Mouse (Mus musculus): ENCODE data around the gene Atf2. TPM values are rescaled to one million over a fixed set of nuclear protein-coding genes. Genes with fewer than 3 reads are reported as not detected.

Gene Atf2
- polyA plus RNA-seq, 1 experiment from 2014 or later: 124 TPM

- Histone ChIP-seq H3K9ac (ENCODE audit: low read depth, low read length) (no peak overlapping the region), H3K4me1 (ENCODE audit: control insufficient read depth, insufficient read depth, low read length) (no peaks in the 10 kb centered on the region), H3K36me3 (ENCODE audit: control insufficient read depth, insufficient read depth, low read length) (no peaks in the 10 kb centered on the region), H3K4me3 (ENCODE audit: low read depth, low read length) (no peak overlapping the region), H3K27ac (ENCODE audit: low read length) (no peak overlapping the region), H3K4me2 (ENCODE audit: low read length) (no peak overlapping the region), H3K27me3 (ENCODE audit: control insufficient read depth, insufficient read depth, low read depth, low read length) (no peaks in the 10 kb centered on the region), H3K9me3 (replicated peaks; ENCODE audit: control insufficient read depth, low read length, poor library complexity, severe bottlenecking) (no peaks in the 10 kb centered on the region)
- ATAC-seq: peak; percentile 56; the same call in 1 of the 2 replicates
- 70% methylated on average over 2 of the region's 2 CpGs for WGBS
Observed at GRCm38 (mm10) chr2:73790332-73790731, 102.1 kb downstream of the Atf2 start.

- H3K27me3 ChIP-seq (ENCODE audit: control insufficient read depth, insufficient read depth, low read depth, low read length): no peaks in the 10 kb centered on the region
- 79% methylated on average over 6 of the region's 6 CpGs for WGBS
- no peak for ATAC-seq
Observed at GRCm38 (mm10) chr2:73788395-73788794, 104.0 kb downstream of the Atf2 start.

GRCm38 (mm10) chr2:73782371-73782905 is 110.0 kb downstream of the Atf2 start:
- no peaks in the 10 kb centered on the region for H3K36me3 ChIP-seq (ENCODE audit: control insufficient read depth, insufficient read depth, low read length)
- ATAC-seq: no peak
- H3K4me2 ChIP-seq (ENCODE audit: low read length): no peak overlapping the region
- H3K9me3 ChIP-seq (replicated peaks; ENCODE audit: control insufficient read depth, low read length, poor library complexity, severe bottlenecking): no peaks in the 10 kb centered on the region
- H3K4me3 ChIP-seq (ENCODE audit: low read depth, low read length): no peak overlapping the region
- H3K4me1 ChIP-seq (ENCODE audit: control insufficient read depth, insufficient read depth, low read length): peaks cover 12% of the 10 kb centered on the region
- H3K27me3 ChIP-seq (ENCODE audit: control insufficient read depth, insufficient read depth, low read depth, low read length): no peaks in the 10 kb centered on the region
- H3K27ac ChIP-seq (ENCODE audit: low read length): no peak overlapping the region
- H3K9ac ChIP-seq (ENCODE audit: low read depth, low read length): no peak overlapping the region
- 52% methylated on average over 9 of the region's 9 CpGs for WGBS

More at GRCm38 (mm10) chr2:73788395-73788794, 104.0 kb downstream of the Atf2 start:
- Histone ChIP-seq H3K27ac (ENCODE audit: low read length) (no peak overlapping the region), H3K4me2 (ENCODE audit: low read length) (no peak overlapping the region), H3K4me3 (ENCODE audit: low read depth, low read length) (no peak overlapping the region), H3K4me1 (ENCODE audit: control insufficient read depth, insufficient read depth, low read length) (no peaks in the 10 kb centered on the region), H3K36me3 (ENCODE audit: control insufficient read depth, insufficient read depth, low read length) (no peaks in the 10 kb centered on the region), H3K9ac (ENCODE audit: low read depth, low read length) (no peak overlapping the region), H3K9me3 (replicated peaks; ENCODE audit: control insufficient read depth, low read length, poor library complexity, severe bottlenecking) (no peaks in the 10 kb centered on the region)

- H3K36me3 ChIP-seq (ENCODE audit: control insufficient read depth, insufficient read depth, low read length): no peaks in the 10 kb centered on the region
- H3K27ac ChIP-seq (ENCODE audit: low read length): no peak overlapping the region
- ATAC-seq: no peak
- peaks cover 19% of the 10 kb centered on the region for H3K4me1 ChIP-seq (ENCODE audit: control insufficient read depth, insufficient read depth, low read length)
- H3K27me3 ChIP-seq (ENCODE audit: control insufficient read depth, insufficient read depth, low read depth, low read length): no peaks in the 10 kb centered on the region
- H3K9ac ChIP-seq (ENCODE audit: low read depth, low read length): no peak overlapping the region
- no peak overlapping the region for H3K4me3 ChIP-seq (ENCODE audit: low read depth, low read length)
- no peaks in the 10 kb centered on the region for H3K9me3 ChIP-seq (replicated peaks; ENCODE audit: control insufficient read depth, low read length, poor library complexity, severe bottlenecking)
- H3K4me2 ChIP-seq (ENCODE audit: low read length): no peak overlapping the region; the same call in 1 of the 2 replicates
- WGBS: 58% methylated on average over 14 of the region's 14 CpGs
Observed at GRCm38 (mm10) chr2:73780321-73781010, 112.0 kb downstream of the Atf2 start.

GRCm38 (mm10) chr2:73779796-73780195 is 112.6 kb downstream of the Atf2 start:
- no peaks in the 10 kb centered on the region for H3K27me3 ChIP-seq (ENCODE audit: control insufficient read depth, insufficient read depth, low read depth, low read length)
- no peaks in the 10 kb centered on the region for H3K9me3 ChIP-seq (replicated peaks; ENCODE audit: control insufficient read depth, low read length, poor library complexity, severe bottlenecking)
- 34% methylated on average over 7 of the region's 7 CpGs for WGBS
- no peak overlapping the region for H3K4me3 ChIP-seq (ENCODE audit: low read depth, low read length)
- peaks cover 19% of the 10 kb centered on the region for H3K4me1 ChIP-seq (ENCODE audit: control insufficient read depth, insufficient read depth, low read length)
- H3K9ac ChIP-seq (ENCODE audit: low read depth, low read length): no peak overlapping the region
- no peak overlapping the region for H3K27ac ChIP-seq (ENCODE audit: low read length)
- no peaks in the 10 kb centered on the region for H3K36me3 ChIP-seq (ENCODE audit: control insufficient read depth, insufficient read depth, low read length)
- H3K4me2 ChIP-seq (ENCODE audit: low read length): peak overlapping the region; percentile 16; the same call in 1 of the 2 replicates
- ATAC-seq: no peak

- no peak overlapping the region for H3K4me3 ChIP-seq (ENCODE audit: low read depth, low read length)
- H3K27ac ChIP-seq (ENCODE audit: low read length): no peak overlapping the region
- H3K27me3 ChIP-seq (ENCODE audit: control insufficient read depth, insufficient read depth, low read depth, low read length): no peaks in the 10 kb centered on the region
- H3K9me3 ChIP-seq (replicated peaks; ENCODE audit: control insufficient read depth, low read length, poor library complexity, severe bottlenecking): no peaks in the 10 kb centered on the region
- no peak overlapping the region for H3K9ac ChIP-seq (ENCODE audit: low read depth, low read length)
- H3K4me2 ChIP-seq (ENCODE audit: low read length): no peak overlapping the region
- no peak for ATAC-seq
- no peaks in the 10 kb centered on the region for H3K36me3 ChIP-seq (ENCODE audit: control insufficient read depth, insufficient read depth, low read length)
- WGBS: 48% methylated on average over 4 of the region's 4 CpGs
- H3K4me1 ChIP-seq (ENCODE audit: control insufficient read depth, insufficient read depth, low read length): peaks cover 19% of the 10 kb centered on the region
Observed at GRCm38 (mm10) chr2:73779016-73779595, 113.3 kb downstream of the Atf2 start.

GRCm38 (mm10) chr2:73776936-73777335 is 115.5 kb downstream of the Atf2 start:
- Histone ChIP-seq H3K4me3 (ENCODE audit: low read depth, low read length) (peak overlapping the region; percentile 3; the same call in 1 of the 2 replicates), H3K4me2 (ENCODE audit: low read length) (peak overlapping the region; percentile 43), H3K27ac (ENCODE audit: low read length) (peak overlapping the region; percentile 61), H3K27me3 (ENCODE audit: control insufficient read depth, insufficient read depth, low read depth, low read length) (no peaks in the 10 kb centered on the region), H3K36me3 (ENCODE audit: control insufficient read depth, insufficient read depth, low read length) (no peaks in the 10 kb centered on the region), H3K9me3 (replicated peaks; ENCODE audit: control insufficient read depth, low read length, poor library complexity, severe bottlenecking) (no peaks in the 10 kb centered on the region), H3K9ac (ENCODE audit: low read depth, low read length) (no peak overlapping the region), H3K4me1 (ENCODE audit: control insufficient read depth, insufficient read depth, low read length) (peaks cover 36% of the 10 kb centered on the region)
- WGBS: 29% methylated on average over 4 of the region's 4 CpGs
- no peak for ATAC-seq

GRCm38 (mm10) chr2:73775683-73776310 is 116.6 kb downstream of the Atf2 start:
- Histone ChIP-seq H3K27me3 (ENCODE audit: control insufficient read depth, insufficient read depth, low read depth, low read length) (no peaks in the 10 kb centered on the region), H3K4me2 (ENCODE audit: low read length) (peak overlapping the region; percentile 52), H3K4me1 (ENCODE audit: control insufficient read depth, insufficient read depth, low read length) (peaks cover 37% of the 10 kb centered on the region), H3K9ac (ENCODE audit: low read depth, low read length) (peak overlapping the region; percentile 85), H3K27ac (ENCODE audit: low read length) (peak overlapping the region; percentile 95), H3K36me3 (ENCODE audit: control insufficient read depth, insufficient read depth, low read length) (no peaks in the 10 kb centered on the region), H3K4me3 (ENCODE audit: low read depth, low read length) (peak overlapping the region; percentile 86), H3K9me3 (replicated peaks; ENCODE audit: control insufficient read depth, low read length, poor library complexity, severe bottlenecking) (no peaks in the 10 kb centered on the region)
- peak; percentile 37; the same call in 1 of the 2 replicates for ATAC-seq
- under 1% methylated on average over 22 of the region's 22 CpGs for WGBS
